Mouse (Mus musculus) embryonic facial prominence, embryonic 10.5 days (tissue): ENCODE results near the gene Psd. TPM values are rescaled to one million over a fixed set of nuclear protein-coding genes. Genes with fewer than 3 reads are reported as not detected.
A peak's percentile ranks its signal among the peaks of the same experiment; 100 is the strongest.

Experiments used
- DNase-seq: peaks from one replicate; pipeline ENCODE4 v3.0.0-alpha.2; 2017; ENCODE audit warnings: low spot score
- H3K27ac ChIP-seq: fragments of 300-500 bp; sonication (generic); replicated peaks from 2 replicates; pipeline ENCODE4 v1.5.1; 2016; ENCODE audit warnings: mild to moderate bottlenecking
- H3K27me3 ChIP-seq: fragments of 300-500 bp; sonication (generic); replicated peaks from 2 replicates; pipeline ENCODE4 v1.6.1; 2016; ENCODE audit warnings: low read depth, mild to moderate bottlenecking; ENCODE audit not compliant: poor library complexity, severe bottlenecking
- H3K36me3 ChIP-seq: fragments of 300-500 bp; sonication (generic); replicated peaks from 2 replicates; pipeline ENCODE4 v1.6.1; 2016; ENCODE audit warnings: mild to moderate bottlenecking, moderate library complexity
- H3K4me1 ChIP-seq: fragments of 300-500 bp; sonication (generic); 2 replicates; pipeline ENCODE4 v1.6.1; 2016
- H3K4me3 ChIP-seq: fragments of 300-500 bp; sonication (generic); 2 replicates; pipeline ENCODE4 v1.5.1; 2016; ENCODE audit warnings: mild to moderate bottlenecking, moderate library complexity
- H3K9me3 ChIP-seq: fragments of 300-500 bp; sonication (generic); 2 replicates; pipeline ENCODE4 v1.6.1; 2016; ENCODE audit warnings: mild to moderate bottlenecking
- WGBS: fragments of 180-500 bp; shearing (Covaris S2); methylation state at CpG from one replicate; pipeline ENCODE4 v1.1.7; 2016; 5-methylcytosine and 5-hydroxymethylcytosine counted together
- polyA plus RNA-seq: library from polyadenylated mRNA; unstranded; fragments of >200 nt; fragmentation: Nextera tagmentation; extraction: Ambion mirVana; gene quantifications from 2 replicates; pipeline ENCODE4 v1.2.1, GENCODE M21; 2016

Gene Psd
- polyA plus RNA-seq, 1 experiment from 2014 or later = 3.5 TPM

GRCm38 (mm10) chr19:46332721-46333339 is 5.9 kb upstream of the Psd start:
- Histone ChIP-seq H3K9me3 (no peaks in the 10 kb centered on the region), H3K27me3 (peaks cover 28% of the 10 kb centered on the region), H3K27ac (peak overlapping the region; percentile 70), H3K4me1 (peaks cover 43% of the 10 kb centered on the region), H3K36me3 (peaks cover 38% of the 10 kb centered on the region), H3K4me3 (peak overlapping the region; percentile 28; the same call in 1 of the 2 replicates)
- no peak for DNase-seq
- 30% methylated on average over 7 of the region's 7 CpGs for WGBS

DNA sequence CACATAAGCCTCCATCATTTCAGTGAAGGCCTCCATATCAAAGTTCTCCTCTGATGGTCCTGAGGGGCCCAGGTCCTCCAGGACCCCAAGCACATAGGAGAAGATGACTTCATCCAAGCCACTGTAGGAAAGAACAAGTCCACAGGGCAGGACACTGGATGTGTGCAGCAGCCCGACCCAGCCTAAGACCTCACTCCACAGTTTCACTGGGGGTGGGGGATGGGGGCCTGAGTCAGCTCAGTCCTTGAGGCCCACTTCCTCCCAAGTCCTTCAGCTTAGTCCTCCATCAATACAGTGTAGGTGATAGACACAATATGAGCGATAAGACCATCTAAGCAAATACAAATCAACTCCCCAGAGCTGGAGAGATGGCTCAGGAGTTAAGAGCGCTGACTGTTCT is 5.0 kb upstream of the Psd start:
- Histone ChIP-seq H3K9me3 (no peaks in the 10 kb centered on the region), H3K27ac (no peak overlapping the region), H3K4me1 (peaks cover 44% of the 10 kb centered on the region), H3K36me3 (peaks cover 38% of the 10 kb centered on the region), H3K4me3 (0 out of 2 replicates have a peak overlapping the region, but pooled peaks have one; percentile 1), H3K27me3 (peaks cover 36% of the 10 kb centered on the region)
- no peak for DNase-seq
- 79% methylated on average over 3 of the region's 3 CpGs for WGBS

GRCm38 (mm10) chr19:46331326-46331725 is 4.4 kb upstream of the Psd start:
- Histone ChIP-seq H3K27me3 (peaks cover 43% of the 10 kb centered on the region), H3K9me3 (no peaks in the 10 kb centered on the region), H3K4me3 (0 out of 2 replicates have a peak overlapping the region, but pooled peaks have one; percentile 1), H3K4me1 (peaks cover 50% of the 10 kb centered on the region), H3K27ac (no peak overlapping the region), H3K36me3 (peaks cover 38% of the 10 kb centered on the region)
- DNase-seq = no peak
- 90% methylated on average over 14 of the region's 14 CpGs for WGBS

- Histone ChIP-seq H3K9me3 (no peaks in the 10 kb centered on the region), H3K4me1 (peaks cover 54% of the 10 kb centered on the region), H3K36me3 (peaks cover 34% of the 10 kb centered on the region), H3K27me3 (peaks cover 49% of the 10 kb centered on the region), H3K4me3 (no peak overlapping the region), H3K27ac (no peak overlapping the region)
- 96% methylated on average over 12 of the region's 12 CpGs for WGBS
- no peak for DNase-seq
Observed at GRCm38 (mm10) chr19:46330696-46331095, 3.7 kb upstream of the Psd start.

GRCm38 (mm10) chr19:46329951-46330350 is 3.0 kb upstream of the Psd start:
- Histone ChIP-seq H3K4me3 (peak overlapping the region; percentile 76; the same call in 1 of the 2 replicates), H3K27me3 (peaks cover 56% of the 10 kb centered on the region), H3K4me1 (peaks cover 54% of the 10 kb centered on the region), H3K9me3 (no peaks in the 10 kb centered on the region), H3K36me3 (peaks cover 30% of the 10 kb centered on the region), H3K27ac (0 out of 2 replicates have a peak overlapping the region, but pooled peaks have one; percentile 4)
- peak; percentile 86 for DNase-seq
- WGBS = 7% methylated on average over 16 of the region's 16 CpGs

- Histone ChIP-seq H3K27me3 (peaks cover 64% of the 10 kb centered on the region), H3K36me3 (peaks cover 30% of the 10 kb centered on the region), H3K4me1 (peaks cover 54% of the 10 kb centered on the region), H3K9me3 (no peaks in the 10 kb centered on the region), H3K27ac (peak overlapping the region; percentile 89), H3K4me3 (peak overlapping the region; percentile 76)
- 2% methylated on average over 54 of the region's 54 CpGs for WGBS
- no peak for DNase-seq
Observed at GRCm38 (mm10) chr19:46329031-46329641, 2.2 kb upstream of the Psd start.

- peak; percentile 95 for DNase-seq
- WGBS = under 1% methylated on average over 81 of the region's 81 CpGs
- peaks cover 54% of the 10 kb centered on the region for H3K4me1 ChIP-seq
- H3K27me3 ChIP-seq = peaks cover 72% of the 10 kb centered on the region
- peak within 1 kb of the TSS; percentile 76 for H3K4me3 ChIP-seq
- H3K9me3 ChIP-seq = no peaks in the 10 kb centered on the region
- H3K36me3 ChIP-seq = peaks cover 30% of the 10 kb centered on the region
- H3K27ac ChIP-seq = peak within 1 kb of the TSS; percentile 89
Observed at GRCm38 (mm10) chr19:46328081-46329030, 1.4 kb upstream of the Psd start, which contains the start of gene Fbxl15. TSS of gene Fbxl15 (plus strand) at chr19:46328184.

GRCm38 (mm10) chr19:46327531-46328064 is 642 bp upstream of the Psd start:
- Histone ChIP-seq H3K4me3 (peak overlapping the region; percentile 76), H3K27ac (peak overlapping the region; percentile 89), H3K9me3 (no peaks in the 10 kb centered on the region), H3K27me3 (peaks cover 80% of the 10 kb centered on the region), H3K4me1 (peaks cover 48% of the 10 kb centered on the region), H3K36me3 (peaks cover 28% of the 10 kb centered on the region)
- DNase-seq = no peak
- 32% methylated on average over 14 of the region's 14 CpGs for WGBS

DNA sequence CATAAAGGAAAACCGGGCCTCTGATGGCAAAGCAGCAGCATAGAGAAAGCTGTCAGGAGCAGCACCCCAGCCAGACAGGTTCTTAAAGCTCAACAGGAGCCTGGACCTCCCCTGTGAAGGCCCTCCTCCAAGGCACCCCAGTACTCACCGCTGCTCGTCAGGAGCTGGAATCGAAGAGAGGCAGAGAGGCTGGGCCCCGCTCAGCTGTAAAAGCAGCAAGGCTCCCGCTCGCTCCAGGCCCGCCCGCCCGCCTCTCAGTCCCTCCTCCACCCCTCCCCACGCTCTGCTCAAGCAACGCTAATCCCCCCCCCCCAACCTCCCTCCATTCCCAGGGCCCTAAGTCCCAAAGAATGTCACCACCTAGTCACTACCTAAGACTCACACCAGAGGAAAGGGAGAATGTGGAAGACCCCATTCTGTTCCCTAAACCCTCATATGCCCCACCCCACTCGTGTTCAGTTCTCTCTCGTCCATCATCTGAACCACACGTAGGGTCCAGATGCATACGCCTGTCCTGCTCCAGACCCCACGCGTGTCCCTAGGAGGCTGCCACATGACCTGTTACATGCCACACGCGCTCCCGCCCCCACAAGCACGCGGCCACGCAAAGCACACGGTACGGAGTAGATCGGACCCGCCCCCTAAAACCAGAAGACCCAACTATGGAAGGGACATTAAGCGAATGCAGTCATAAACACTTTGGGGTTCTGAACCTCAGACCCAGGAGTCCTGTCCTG is 769 bp downstream of the Psd start:
- H3K4me3 ChIP-seq = peak overlapping the region; percentile 76
- H3K4me1 ChIP-seq = peaks cover 56% of the 10 kb centered on the region
- no peak overlapping the region for H3K27ac ChIP-seq
- no peaks in the 10 kb centered on the region for H3K9me3 ChIP-seq
- DNase-seq = no peak
- H3K36me3 ChIP-seq = peaks cover 14% of the 10 kb centered on the region
- 5% methylated on average over 29 of the region's 29 CpGs for WGBS
- peaks cover 87% of the 10 kb centered on the region for H3K27me3 ChIP-seq

DNA sequence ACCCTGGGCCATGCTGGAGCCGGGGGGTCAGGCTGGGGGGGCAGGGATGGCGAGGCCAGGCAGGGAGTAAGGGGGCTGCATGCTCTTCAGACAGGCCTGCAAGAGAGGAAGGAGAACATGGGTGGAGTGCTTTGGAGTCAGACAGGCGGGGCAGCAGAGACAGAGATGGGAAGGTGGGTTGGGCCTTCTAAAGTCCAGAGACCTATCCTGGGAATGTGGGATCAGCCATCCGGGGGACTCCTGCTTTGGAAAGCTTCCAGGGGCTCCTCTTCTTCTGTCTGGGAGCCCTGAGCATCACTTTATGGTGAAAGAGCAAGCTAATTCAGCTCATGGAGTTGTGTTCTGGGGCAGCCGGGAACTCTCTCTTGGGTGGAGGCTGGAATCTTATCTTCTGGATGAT is 2.0 kb downstream of the Psd start:
- no peaks in the 10 kb centered on the region for H3K9me3 ChIP-seq
- H3K27ac ChIP-seq = no peak overlapping the region
- 65% methylated on average over 5 of the region's 5 CpGs for WGBS
- H3K4me1 ChIP-seq = peaks cover 57% of the 10 kb centered on the region
- H3K27me3 ChIP-seq = peaks cover 88% of the 10 kb centered on the region
- no peak for DNase-seq
- H3K36me3 ChIP-seq = peaks cover under 1% of the 10 kb centered on the region; the same call in 1 of the 2 replicates
- no peak overlapping the region for H3K4me3 ChIP-seq

DNA sequence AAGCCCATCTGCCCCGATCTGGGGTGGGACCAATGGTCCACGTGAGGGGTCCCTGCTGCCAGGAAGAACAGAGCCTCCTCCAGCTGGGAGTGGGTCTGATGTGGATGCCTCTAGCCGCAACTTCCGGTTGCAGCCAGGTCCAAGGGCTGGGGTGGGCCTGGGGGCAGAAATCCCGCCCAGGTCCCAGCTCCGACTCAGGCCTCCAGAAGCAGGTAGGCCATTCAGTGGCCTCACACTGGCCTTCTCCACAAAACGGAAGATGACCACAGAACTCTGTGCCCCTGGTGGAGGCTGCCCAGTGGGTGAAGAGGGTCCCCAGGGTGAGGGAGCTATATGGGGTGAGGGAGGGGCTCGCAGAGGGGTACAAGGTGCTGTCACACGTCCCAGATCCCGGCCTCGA is 2.6 kb downstream of the Psd start:
- 65% methylated on average over 11 of the region's 11 CpGs for WGBS

More for the DNA sequence above, 2.6 kb downstream of the Psd start:
- Histone ChIP-seq H3K36me3 (no peaks in the 10 kb centered on the region), H3K4me1 (peaks cover 53% of the 10 kb centered on the region), H3K27ac (no peak overlapping the region), H3K9me3 (no peaks in the 10 kb centered on the region), H3K27me3 (peaks cover 88% of the 10 kb centered on the region), H3K4me3 (no peak overlapping the region)
- DNase-seq = no peak
